Mouse (Mus musculus): Measurements from ENCODE around the gene Aes. TPM values are rescaled to one million over a fixed set of nuclear protein-coding genes. Genes with fewer than 3 reads are reported as not detected.

The Aes gene
- total RNA-seq (2015; ENCODE audit: low replicate concordance) (68.5 and 77.8 TPM in 2 replicates), total RNA-seq (2017; ENCODE audit: low replicate concordance) (31.4 and 81.9 TPM in 2 replicates)

DNA sequence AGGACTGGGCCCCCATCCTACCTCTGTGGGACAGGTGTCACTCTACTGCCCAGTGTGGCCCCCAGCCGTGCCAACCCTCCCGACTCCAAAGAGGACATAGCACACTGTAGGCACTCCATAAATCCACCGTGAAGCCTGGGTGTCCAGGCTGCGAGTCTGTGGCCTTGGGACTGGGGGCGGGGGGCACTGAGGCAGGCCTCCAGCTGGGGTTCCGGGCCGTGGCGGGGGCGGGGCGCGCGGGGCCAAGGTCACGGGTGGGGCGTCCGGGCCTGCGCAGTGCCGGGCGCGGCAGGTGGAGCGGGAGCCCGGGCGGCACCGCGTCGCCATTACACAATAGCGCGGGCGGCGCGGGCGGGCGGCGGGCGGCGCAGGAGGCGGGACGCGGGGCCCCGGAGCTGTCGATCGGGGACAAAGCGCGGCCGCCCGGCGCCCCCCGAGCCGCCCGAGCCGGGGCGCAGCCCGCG lies at the start of gene Aes:
Aes (plus strand) TSS at position 326 of the 464 bp plus-strand sequence.
- ATAC-seq (replicated peaks; ENCODE audit: low FRiP score, poor library complexity, severe bottlenecking): peak; percentile 41

DNA sequence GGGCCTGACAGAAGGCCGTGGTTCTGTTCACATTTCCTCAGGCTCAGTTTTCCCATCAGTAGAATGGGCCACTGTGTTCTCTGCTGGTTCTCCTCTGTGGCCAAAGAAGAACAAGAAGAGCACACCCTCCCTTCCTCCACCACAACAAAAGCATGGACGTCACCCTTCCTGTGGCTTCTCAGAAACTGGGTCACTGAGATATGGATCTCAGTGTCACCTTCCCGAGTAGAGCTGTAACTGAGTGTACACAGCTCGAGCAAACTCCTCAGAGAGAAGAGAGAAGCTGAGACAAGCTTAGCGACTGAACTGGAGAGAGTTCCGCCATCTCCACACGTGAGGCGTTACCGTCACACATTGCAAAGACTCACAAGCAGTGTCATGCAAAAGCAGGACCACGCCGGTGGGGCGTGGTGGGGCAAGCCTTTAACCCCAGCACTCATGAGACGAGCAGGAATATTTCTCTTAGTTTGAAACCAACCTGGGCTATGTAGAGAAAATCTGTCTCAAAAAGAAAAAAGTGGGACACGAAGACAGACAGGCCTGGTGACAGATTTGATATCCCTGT lies 49.0 kb upstream of the Aes start:
- no peak for ATAC-seq (replicated peaks; ENCODE audit: low FRiP score, poor library complexity, severe bottlenecking)

DNA sequence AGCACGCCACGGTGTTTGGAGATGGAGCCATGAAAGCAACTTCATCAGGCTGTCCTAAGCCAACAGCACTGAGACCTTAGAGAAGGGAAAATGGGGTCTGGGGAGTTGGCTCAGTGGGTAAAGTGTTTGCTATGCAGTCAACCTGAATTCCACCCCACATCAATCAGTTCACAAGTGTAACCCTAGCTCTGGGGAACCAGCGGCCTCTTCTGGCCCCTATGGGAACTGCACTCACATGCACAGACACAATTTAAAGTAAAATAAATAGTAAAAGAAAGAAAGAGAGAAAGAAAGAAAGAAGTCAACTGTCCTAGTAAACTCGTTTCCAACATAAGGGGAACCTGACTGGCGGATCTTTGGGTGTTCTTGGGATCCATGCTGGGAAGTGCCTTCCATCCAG lies 45.5 kb upstream of the Aes start:
- ATAC-seq (replicated peaks; ENCODE audit: low FRiP score, poor library complexity, severe bottlenecking): no peak

DNA sequence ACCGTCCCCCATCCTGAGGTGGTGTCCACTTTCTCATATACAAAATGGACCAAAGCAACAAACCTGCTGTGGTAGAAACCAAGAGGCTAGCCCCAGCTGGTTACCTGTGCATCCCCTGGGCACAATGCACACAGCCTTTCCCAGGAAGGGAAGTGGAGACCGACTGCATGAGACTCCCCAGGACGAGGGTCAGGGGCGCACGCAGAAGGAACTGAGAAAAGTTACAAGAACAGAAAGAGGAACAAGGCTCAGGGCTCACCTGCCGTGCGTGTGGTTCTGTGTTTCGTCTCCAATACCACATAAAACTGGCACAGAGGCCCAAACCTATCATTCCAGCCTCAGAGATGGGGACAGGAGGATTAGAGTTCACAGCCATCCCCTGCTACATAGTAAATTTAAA lies 42.1 kb upstream of the Aes start:
- no peak for ATAC-seq (replicated peaks; ENCODE audit: low FRiP score, poor library complexity, severe bottlenecking)

DNA sequence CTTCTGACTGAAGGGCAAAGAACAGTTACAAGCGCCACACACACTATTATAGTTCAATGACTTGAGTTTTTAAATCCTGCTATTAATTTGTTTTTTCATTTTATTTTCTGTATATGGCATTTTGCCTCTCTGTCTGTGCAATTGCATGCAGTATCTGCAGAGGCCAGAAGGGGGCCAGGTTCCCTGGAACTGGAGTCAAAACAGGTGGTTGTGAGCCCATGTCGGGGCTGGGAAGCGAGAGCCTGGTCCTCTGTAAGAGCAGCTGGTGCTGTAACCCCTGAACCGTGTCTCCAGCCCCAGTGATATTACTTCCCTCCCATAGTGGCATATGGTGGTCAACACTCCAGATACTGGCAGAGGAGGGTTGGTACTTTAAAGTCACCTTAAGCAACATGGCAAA lies 40.7 kb upstream of the Aes start:
- ATAC-seq (replicated peaks; ENCODE audit: low FRiP score, poor library complexity, severe bottlenecking): peak; percentile 79

DNA sequence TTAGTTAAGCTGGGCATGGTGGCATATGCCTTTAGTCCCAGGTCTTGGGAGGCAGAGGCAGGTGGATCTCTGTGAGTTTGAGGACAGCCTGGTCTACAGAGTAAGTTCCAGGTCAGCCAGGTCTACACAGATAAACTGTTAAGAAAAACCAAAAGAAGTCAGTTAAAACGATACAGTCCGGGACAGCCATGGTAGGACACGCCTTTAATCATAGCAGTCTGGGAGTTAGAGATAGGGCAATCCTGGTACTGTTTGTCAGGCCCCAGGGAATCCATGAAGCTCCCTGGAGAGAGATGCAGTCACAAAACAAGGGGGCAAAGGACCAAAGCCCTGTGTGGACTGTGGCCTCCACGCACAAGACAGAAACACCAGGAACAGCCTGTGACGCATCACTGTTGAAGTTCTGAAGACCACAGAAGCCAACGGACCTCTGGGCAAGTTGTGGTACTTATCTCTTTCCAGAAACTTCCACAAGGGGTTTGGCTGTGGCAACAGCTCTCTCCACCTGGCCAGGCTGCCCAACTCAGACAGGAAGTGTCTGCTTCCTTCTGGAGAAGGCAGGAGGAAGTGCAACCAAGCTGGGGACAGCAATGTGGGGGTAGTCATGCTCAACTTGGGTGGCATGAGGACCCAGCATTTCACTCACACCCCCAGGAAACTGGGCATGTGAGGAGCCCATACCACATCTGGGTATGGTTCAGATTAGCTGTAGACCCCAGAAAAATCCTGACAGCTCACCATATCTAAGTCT lies 39.9 kb upstream of the Aes start:
- ATAC-seq (replicated peaks; ENCODE audit: low FRiP score, poor library complexity, severe bottlenecking): no peak

DNA sequence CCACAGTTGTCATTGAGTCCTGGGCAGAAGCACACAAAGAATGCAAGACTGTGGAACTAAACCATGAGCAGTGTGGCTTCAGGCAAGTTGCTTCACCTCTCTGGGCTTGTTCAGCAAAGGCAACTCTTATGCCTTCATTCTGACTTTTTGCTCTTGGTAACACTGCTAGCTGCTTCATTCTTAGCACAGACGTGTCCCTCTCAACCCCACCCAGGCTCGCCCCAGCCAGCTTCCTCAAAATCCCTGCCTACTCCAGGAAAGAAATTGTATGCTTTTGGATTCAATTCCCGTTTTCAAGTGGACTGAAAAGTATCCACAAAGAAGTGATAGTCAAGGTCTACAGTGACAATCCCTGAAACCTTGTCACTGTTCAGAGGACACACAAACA lies 39.3 kb upstream of the Aes start:
- no peak for ATAC-seq (replicated peaks; ENCODE audit: low FRiP score, poor library complexity, severe bottlenecking)

DNA sequence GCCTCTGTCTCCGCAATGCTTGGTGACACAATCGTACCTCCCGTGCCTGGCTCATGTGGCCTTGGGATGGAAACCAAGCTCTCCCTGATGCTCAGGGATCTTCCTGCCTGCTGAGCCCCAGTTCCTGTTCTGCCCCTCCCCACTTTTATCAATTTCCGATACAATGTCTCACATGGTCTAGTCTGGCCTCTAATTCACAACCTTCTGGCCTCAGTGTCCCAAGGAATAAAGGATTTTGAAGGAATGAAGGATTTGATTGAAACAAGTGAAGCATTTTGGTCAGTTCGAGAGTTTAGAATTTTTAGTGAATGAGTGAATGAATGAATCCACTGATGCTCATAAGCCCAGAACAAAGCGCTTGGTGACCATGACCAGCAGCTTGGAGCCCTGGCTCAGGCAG lies 36.1 kb upstream of the Aes start:
- ATAC-seq (replicated peaks; ENCODE audit: low FRiP score, poor library complexity, severe bottlenecking): no peak

DNA sequence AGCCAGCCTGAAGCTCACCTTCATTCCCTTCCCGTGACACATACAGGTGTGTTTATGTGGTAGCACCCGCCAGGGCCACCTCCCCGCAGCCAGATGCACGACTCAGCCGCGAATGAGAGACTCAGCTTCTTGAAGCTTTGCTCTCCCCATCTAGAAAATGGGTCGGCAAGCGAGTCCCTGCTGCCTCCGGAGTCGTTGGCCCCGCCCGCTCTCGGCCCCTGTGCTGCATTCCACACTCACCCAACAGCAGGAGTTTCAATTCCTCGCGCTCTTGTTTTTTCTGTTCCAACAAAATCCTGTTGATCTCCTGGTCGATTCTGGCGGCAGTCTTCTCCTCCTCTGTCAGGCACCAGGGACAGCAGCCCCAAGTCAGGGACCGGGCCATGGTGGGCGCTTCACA lies 35.7 kb upstream of the Aes start:
- 0 out of 2 replicates have a peak, but pooled peaks have one; percentile 31 for ATAC-seq (replicated peaks; ENCODE audit: low FRiP score, poor library complexity, severe bottlenecking)

DNA sequence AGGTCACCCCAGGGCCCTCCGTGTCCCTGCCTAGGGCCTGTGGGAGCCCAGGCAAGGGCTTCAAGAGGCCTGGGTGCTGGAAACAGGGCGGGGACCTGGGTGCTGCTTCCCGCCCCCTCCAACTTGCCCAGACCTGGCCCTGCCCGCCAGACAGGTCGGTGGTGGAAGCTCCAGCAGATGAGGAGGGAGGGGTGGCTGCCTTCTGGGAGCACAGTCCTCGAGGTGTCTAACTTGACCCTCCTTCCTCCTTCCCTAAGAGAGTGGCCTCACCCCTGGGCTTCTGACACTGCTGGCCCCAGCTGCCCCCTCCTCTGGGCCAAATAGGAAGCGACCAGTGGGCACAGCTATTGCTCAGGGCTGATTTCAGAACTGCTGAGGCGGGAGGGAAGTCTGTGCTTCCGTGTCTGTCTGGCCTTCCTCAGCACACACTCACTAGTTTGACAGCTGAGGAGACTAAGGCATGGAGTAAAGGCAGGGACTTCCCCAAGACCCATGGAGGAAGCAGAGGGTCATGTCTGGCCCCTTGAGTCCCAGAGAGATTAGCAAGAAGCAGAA lies 35.2 kb upstream of the Aes start, which contains the start of gene Gna15:
Gna15 (minus strand) TSS at position 175 of the 555 bp plus-strand sequence.
- peak; percentile 27; the same call in 1 of the 2 replicates for ATAC-seq (replicated peaks; ENCODE audit: low FRiP score, poor library complexity, severe bottlenecking)

DNA sequence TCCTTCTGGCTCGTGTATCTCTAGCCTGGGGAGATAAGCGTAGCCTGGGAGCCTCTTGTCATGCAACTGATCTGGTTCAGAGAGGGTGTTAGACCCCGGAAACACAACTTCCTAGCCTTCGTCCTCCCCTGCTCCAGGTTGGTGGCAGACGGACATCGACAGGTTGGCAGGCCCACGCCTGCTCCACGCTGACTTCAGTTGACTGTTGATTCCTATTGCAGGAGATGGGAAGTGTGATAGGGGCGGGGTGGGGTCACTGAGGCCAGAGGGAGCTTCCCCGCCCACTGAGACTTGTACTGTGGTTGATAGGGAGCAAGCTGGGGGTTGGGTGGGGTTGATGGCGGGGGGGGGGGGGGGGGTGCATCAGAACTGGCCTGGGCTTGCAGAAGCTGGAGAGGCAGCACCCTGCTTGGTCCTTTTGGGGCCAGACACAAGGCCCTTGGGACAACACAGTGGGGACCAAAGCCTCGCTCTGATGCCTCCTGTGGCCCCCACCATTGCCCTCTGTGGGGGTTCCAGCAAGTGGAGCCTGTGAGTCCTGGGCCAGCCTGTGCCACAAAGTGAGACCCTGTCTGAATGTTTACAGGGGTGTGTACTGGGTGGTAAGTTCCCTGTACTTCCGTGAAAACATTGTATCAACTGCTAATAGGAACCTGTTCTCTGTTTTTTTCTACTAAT lies 34.1 kb upstream of the Aes start:
- no peak for ATAC-seq (replicated peaks; ENCODE audit: low FRiP score, poor library complexity, severe bottlenecking)

DNA sequence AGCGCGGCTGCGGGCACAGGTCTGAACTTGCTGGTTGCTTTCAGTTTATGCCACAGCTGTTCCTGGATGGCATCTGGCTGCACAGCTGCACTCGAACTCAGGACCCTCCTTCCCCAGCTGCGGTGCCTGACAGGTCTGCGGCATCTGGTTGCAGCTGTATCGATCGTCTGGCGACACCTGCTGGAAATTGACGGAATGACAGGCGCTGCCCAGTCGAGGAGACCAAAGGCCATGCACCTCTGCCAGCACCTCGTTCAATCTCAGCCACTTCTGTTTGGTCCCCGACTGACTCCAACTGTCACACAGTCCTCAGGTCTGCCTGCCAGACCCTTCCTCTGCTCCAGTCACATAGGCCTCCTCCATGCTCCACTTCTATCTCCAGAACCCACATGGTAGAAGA lies 32.5 kb upstream of the Aes start:
- ATAC-seq (replicated peaks; ENCODE audit: low FRiP score, poor library complexity, severe bottlenecking): peak; percentile 74

DNA sequence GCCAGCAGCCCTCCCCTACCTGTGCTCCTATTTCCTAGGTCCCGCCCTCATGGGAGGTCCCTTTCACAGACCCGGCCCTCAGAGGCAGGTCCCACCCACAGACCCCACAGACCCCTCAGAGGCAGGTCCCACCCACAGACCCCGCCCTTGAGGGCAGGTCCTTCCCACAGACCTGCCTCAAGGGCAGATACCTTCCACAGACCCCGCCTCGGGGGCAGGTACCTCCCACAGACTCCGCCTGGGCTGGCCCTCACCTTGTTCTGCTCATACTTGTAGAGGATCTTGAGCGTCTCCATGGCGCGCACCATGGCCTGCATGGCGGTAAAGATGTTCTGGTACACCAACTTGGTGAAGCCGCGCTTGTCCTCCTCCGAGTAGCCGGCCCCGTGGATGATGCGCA lies 24.5 kb upstream of the Aes start:
- no peak for ATAC-seq (replicated peaks; ENCODE audit: low FRiP score, poor library complexity, severe bottlenecking)

DNA sequence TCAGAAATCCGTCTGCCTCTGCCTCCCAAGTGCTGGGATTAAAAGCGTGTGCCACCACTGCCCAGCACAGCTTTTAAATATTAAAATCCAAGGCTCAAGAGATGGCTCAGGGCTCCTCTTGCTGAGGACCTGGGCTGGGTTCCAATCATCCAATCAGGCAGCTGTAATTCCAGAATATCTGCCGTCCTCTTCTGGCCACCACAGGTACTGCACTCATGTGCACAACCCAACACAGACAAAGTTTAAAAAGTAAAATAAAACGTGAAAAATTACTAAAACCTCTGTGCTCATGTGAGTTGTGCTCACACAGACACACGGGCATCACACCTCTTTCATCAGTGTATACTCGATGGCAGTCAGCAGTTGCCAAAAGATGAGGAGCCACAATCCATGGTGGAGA lies 22.6 kb upstream of the Aes start:
- 0 out of 2 replicates have a peak, but pooled peaks have one; percentile 40 for ATAC-seq (replicated peaks; ENCODE audit: low FRiP score, poor library complexity, severe bottlenecking)

DNA sequence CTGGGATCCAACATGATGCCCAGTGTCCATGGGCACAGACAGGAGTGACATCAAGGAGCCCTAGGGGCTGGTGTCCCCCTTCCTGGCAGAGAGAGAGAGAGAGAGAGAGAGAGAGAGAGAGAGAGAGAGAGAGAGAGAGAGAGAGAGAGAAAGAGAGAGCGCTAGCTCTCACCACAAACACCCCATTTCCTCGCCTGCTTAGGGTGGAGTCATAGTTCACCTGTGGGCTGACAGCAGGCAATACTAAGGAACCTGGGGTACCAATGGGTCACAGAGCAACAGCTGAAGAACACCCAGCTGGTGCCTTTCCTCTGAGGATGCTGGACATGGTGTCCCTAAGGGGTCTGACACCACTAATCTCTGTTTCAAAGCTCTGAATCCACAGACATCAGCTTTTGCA lies 21.9 kb upstream of the Aes start:
- ATAC-seq (replicated peaks; ENCODE audit: low FRiP score, poor library complexity, severe bottlenecking): no peak

DNA sequence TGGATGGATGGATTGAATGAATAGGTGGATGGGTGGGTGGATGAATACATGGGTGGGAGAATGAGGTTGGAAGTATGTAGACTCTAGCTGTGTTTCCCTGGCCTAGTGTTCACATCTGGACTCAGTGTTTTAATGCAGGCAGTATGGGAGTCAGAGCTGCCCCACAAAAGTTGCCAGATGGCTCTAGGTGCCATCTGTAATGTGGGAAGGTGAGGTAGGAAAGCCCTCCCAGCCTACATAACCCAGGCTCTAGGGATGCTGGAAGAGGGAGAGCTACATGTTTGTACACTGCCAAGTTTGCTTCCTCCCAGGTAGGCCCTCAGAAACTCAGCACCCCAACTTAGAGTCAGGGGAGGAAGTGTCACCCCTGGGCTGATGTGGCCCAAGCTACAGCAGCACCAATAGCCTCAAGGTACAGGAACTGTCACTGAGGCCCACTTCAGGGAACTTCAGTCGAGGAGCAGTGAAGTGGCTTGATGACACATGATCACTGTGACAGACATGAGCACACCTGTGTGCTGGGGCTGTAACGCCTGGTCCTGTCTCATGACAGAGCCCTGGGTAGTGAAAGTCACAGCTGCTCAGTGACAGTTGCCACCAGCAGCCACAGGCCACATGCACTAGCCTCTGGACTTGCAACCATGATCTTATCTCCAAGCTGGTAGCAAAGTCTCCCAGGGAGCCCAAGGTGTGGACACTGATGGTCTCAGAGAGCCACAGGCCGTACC lies 20.8 kb upstream of the Aes start:
- ATAC-seq (replicated peaks; ENCODE audit: low FRiP score, poor library complexity, severe bottlenecking): no peak

DNA sequence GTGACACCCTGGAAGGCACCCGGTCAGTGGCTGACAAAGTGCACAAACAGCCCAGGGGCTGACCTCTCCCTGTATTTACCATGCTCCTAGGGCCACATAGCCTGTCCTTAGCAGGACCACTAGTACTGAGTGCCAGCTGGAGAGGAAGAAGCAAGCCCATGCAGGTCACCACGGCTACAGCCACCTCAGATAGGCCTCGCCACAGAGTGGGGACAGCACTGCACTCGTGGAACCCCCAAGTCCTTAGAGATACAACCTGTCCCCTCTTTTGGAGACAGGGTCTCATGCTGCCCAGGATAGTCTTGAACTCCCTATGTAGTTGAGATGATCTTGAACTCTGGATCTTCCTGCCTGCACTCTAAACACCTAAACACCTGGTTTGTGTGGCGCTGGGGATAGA lies 17.9 kb upstream of the Aes start:
- ATAC-seq (replicated peaks; ENCODE audit: low FRiP score, poor library complexity, severe bottlenecking): no peak

DNA sequence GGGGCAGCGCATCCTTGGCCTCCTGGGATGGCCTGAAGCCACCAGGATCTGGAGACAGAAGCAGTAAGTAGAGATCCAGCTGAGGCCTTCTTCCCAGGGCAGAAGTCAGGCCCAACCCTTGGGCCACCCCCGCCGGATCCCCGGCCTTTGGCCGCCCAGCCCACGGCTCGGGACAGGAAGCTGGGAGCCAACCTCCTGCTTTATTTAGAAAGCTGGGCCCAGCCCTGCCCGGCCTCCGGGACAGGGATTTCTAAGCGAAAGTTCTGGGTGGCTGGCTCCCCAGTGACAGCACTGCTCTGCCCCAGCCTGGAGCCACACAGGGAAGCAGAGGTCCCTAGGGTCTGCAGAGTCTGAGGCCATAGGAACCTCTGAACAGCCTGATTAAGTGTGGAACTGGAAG lies 17.5 kb upstream of the Aes start:
- ATAC-seq (replicated peaks; ENCODE audit: low FRiP score, poor library complexity, severe bottlenecking): no peak

DNA sequence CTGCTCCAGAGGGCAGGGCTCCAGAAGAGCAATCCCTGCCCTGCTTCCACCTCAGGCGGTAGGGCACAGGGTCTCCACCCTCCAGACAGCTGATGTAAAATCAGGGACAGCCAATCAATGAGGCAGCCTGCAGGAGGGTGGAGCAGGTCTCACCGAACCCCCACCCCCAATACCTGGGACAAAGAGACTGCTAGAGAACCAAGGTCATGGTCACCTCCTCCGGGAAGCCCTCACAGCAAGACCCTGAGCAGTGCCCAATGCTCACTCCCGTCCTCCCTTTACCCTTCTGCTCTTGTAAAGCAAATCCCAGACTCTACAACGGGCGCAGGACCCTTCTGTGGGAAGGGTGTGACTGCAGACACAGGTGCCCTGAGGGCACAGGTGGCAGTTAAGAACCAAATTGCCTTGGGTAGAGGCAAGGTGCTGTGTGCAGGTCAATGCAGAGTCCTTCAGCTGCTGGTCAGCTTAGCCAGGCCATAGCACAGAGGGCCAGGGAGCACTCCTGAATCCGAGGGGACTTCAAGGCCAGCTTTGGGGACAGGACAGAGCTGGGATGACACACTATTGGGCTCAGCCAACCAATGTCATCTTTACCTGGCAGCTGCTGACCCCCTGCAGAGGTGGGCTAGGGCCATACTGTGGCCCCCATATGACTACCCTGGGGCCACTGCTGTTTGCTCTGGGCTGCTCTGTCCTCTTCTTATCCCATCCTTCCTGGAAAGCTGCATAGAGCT lies 16.4 kb upstream of the Aes start:
- ATAC-seq (replicated peaks; ENCODE audit: low FRiP score, poor library complexity, severe bottlenecking): no peak
